In genomic region chr6:115275116-115275815, GRCm38 (mm10) we compare ENCODE assay signal across 26 mouse cellular contexts. TPM values are rescaled to one million over a fixed set of nuclear protein-coding genes. Genes with fewer than 3 reads are reported as not detected.
"Had no signal": no experiment of that assay in that cellular context is flagged by ENCODE, and none has a peak within 500 bp of the region (broad histone marks: within the 10 kb centered on the region; RNA-seq: fewer than 3 reads in every experiment).

No protein-coding gene starts in this region.

- ATAC-seq: liver, embryonic 12.5 days; midbrain, embryonic 15.5 days had no signal

- H3K27me3 ChIP-seq: limb, embryonic 13.5 days; liver, embryonic 15.5 days; midbrain, embryonic 15.5 days; neural tube, embryonic 12.5 days; neural tube, embryonic 15.5 days had no signal

- H3K9me3 ChIP-seq: limb, embryonic 10.5 days; limb, embryonic 13.5 days; liver, embryonic 12.5 days; liver, embryonic 15.5 days; megakaryocyte, embryonic 14.5 days; midbrain, embryonic 10.5 days; midbrain, embryonic 15.5 days; neural tube, embryonic 12.5 days; neural tube, embryonic 15.5 days had no signal

- H3K4me3 ChIP-seq: layer of hippocampus, adult 2 months; limb, embryonic 10.5 days; limb, embryonic 13.5 days; liver, embryonic 12.5 days; liver, embryonic 15.5 days; megakaryocyte, embryonic 14.5 days; midbrain, embryonic 10.5 days; midbrain, embryonic 15.5 days; neural tube, embryonic 12.5 days; neural tube, embryonic 15.5 days had no signal

- H3K27ac ChIP-seq: kidney, postnatal 0 days; limb, embryonic 10.5 days; limb, embryonic 13.5 days; liver, embryonic 12.5 days; liver, embryonic 15.5 days; midbrain, embryonic 10.5 days; midbrain, embryonic 15.5 days; neural tube, embryonic 12.5 days; neural tube, embryonic 15.5 days; stomach, postnatal 0 days had no signal

- H3K4me1 ChIP-seq: liver, embryonic 15.5 days; midbrain, embryonic 15.5 days had no signal

- H3K4me2 ChIP-seq: limb, embryonic 13.5 days; liver, embryonic 12.5 days; liver, embryonic 15.5 days; midbrain, embryonic 15.5 days; neural tube, embryonic 12.5 days; neural tube, embryonic 15.5 days had no signal

- DNase-seq: kidney, postnatal 25 days; layer of hippocampus, adult 9-11 months; liver; lung, adult 2 months; lung, postnatal 14 days; right cerebral cortex, adult 18-20 months; right cerebral cortex, postnatal 14 days; right cerebral cortex, postnatal 4 days; thymus, adult 2 months; thymus, postnatal 14 days; thymus, postnatal 4 days had no signal

- H3K9ac ChIP-seq: limb, embryonic 13.5 days; liver, embryonic 12.5 days; liver, embryonic 15.5 days; midbrain, embryonic 15.5 days; neural tube, embryonic 12.5 days; neural tube, embryonic 15.5 days had no signal

- H3K36me3 ChIP-seq: limb, embryonic 10.5 days; limb, embryonic 13.5 days; liver, embryonic 12.5 days; liver, embryonic 15.5 days; midbrain, embryonic 10.5 days; midbrain, embryonic 15.5 days; neural tube, embryonic 12.5 days had no signal

RNA-seq across cellular contexts. Expression of gene Timp4, which starts 23.3 kb away (rescaled TPM):
- polyA plus RNA-seq: liver, embryonic 12.5 days had no signal

RNA-seq across cellular contexts. Expression of gene Gm17482, which starts 48.1 kb away (rescaled TPM):
- polyA plus RNA-seq: kidney, embryonic 14.5 days; kidney, postnatal 0 days; large intestine, adult 2 months; limb, embryonic 10.5 days; limb, embryonic 13.5 days; liver, embryonic 12.5 days; liver, embryonic 15.5 days; lung, adult 2 months; midbrain, embryonic 10.5 days; midbrain, embryonic 15.5 days; neural tube, embryonic 12.5 days; neural tube, embryonic 15.5 days; stomach, embryonic 14.5 days; stomach, postnatal 0 days; thymus, adult 2 months had no signal
